Mouse (Mus musculus): ENCODE results near the gene Scel.

GRCm38 (mm10) chr14:103650413-103651101, 137.4 kb downstream of the Scel start:
- TF ChIP-seq POLR2A (IDR thresholded peaks at IDR 0.05; ENCODE audit: borderline replicate concordance, low read depth, low read length), result no peak
- TF ChIP-seq CTCF (IDR thresholded peaks at IDR 0.05; ENCODE audit: low read depth, low read length), result no peak
